Mouse (Mus musculus) spleen, adult 12 weeks (tissue): ENCODE measurements around the gene Olfr521.
"Not testable (repeated sequence)": the region's sequence is repeated elsewhere in the genome, so short reads cannot be mapped to it uniquely, and the experiment has no call there.

Experiments
- DNase-seq: peaks from one replicate; pipeline ENCODE4 v3.0.0; 2022; ENCODE audit warnings: low spot score

The Olfr521 gene

DNA sequence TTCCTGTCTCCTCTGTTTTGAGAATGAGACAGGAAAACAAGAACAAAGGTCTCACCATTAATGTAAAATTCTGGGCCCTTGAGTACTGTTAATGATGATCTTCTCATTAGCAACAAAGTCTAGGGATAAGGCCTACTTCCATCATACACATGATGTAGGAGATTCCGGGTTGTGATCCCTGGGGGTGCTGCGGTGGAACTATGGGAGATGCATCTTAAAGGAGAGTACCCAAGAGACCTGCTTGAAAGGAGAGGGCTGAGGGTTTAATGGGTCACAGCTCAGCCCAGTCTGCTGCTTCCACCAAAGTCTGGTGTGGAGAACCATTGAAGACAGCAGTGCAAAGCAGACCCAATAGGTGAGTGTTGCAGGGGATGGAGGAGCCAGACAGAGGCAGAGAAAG, at the start of gene Olfr521:
Gene Olfr521, plus strand, starts transcription at position 301 of the 400 bp plus-strand sequence.
- no peak for DNase-seq

DNA sequence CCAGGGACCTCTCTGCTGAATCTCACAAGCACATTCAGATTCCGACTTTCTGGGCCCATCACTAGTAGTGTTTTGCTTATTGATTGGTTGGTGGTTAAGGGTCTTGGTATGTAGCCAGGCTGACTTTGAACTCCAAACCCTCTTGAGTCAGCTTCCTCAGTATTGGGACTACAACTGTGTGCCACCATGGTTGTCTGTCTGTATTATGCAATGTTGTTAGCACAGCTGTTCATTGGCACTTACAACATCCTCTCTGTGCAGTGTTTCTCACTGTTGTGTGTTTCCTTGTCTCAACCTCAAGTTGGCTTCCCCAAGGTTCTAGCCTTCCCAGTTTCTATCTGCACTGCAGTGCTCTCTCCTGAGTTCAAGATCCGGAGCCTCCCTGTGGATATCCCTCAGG, 46.8 kb upstream of the Olfr521 start:
- DNase-seq, result no peak

GRCm38 (mm10) chr7:99729973-99730372, 33.3 kb upstream of the Olfr521 start, which contains the start of gene Olfr520:
Gene Olfr520 (plus strand): TSS chr7:99730273.
- no peak for DNase-seq

- no peak for DNase-seq
These were observed 28.7 kb upstream of the Olfr521 start for GRCm38 (mm10) chr7:99734612-99735011.

DNA sequence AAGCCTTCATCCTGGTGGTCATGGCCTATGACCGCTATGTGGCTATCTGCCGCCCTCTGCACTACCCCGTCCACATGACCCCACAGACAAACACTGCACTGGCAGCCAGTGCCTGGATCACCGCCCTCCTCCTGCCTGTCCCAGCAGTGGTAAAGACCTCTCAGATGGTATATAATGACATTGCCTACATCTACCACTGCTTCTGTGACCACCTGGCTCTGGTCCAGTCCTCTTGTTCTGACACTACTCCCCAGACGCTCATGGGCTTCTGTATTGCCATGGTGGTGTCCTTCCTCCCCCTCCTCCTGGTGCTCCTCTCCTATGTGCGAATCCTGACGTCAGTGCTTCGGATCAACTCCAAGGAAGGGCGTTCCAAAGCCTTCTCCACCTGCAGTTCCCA, 27.8 kb upstream of the Olfr521 start:
- not testable (repeated sequence) for DNase-seq

GRCm38 (mm10) chr7:99739276-99739675, 24.0 kb upstream of the Olfr521 start:
- no peak for DNase-seq

- no peak for DNase-seq
These were observed 18.1 kb downstream of the Olfr521 start for GRCm38 (mm10) chr7:99781385-99781784.

- no peak for DNase-seq
These were observed 18.6 kb downstream of the Olfr521 start for GRCm38 (mm10) chr7:99781916-99782315.

DNA sequence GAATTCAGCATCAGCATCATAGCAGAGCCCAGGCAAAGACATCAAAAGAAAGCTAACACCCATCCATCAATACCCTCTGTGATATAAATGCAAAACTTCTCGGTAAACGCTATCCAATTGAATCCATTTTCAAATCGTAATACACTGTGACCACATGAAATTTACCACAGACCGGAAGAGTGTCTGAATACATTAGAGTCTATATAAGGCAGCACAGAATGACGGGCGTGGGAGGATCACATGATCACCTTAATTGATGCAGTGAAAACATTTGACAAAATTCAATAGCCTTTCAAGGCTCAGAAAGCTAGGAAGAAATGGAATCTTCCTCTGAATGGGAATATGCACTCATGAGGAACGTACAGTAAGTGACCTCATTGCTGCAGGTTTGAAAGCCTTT, 20.1 kb downstream of the Olfr521 start:
- DNase-seq, result no peak

DNA sequence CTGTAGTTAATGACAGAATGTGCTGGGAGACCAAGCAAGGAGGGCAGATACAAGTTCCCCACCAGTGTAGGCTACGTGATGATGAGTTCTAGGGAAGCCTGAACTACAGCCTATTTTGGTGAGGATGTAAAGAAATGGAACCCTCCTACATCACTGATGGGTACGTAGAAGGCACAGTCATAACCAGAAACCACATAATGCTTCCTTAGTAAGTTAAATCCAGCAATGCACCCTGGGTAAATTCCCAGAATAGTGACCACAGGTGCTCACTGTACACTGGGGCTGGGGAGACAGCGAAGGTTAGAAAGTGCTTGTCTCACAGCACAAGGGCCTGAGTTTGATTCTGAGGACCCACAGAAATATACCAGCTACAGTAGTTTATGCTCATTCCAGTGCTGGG, 22.2 kb downstream of the Olfr521 start:
- DNase-seq, result no peak

GRCm38 (mm10) chr7:99786774-99787173, 23.5 kb downstream of the Olfr521 start:
- no peak for DNase-seq

- DNase-seq, result no peak
These were observed 24.6 kb downstream of the Olfr521 start for GRCm38 (mm10) chr7:99787935-99788334.

DNA sequence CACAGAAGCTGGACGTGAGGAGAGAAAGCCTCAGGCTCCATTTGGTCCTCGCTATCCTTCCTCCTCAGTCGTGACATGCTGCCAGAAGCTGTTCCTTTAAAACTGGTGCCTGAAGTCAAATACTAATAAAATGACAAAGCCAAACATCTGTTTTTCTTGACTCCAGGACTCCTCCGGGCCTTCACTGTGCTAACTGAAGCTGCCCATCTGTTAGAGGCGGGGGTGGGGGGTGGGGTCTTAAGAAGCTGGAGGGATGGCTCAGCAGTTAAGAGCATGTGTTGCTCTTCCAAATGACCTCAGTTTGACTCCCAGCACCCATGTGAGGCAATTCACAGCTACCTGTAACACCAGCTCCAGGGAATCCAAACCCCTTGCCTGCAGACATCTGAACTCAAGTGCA, 25.3 kb downstream of the Olfr521 start:
- no peak for DNase-seq

DNA sequence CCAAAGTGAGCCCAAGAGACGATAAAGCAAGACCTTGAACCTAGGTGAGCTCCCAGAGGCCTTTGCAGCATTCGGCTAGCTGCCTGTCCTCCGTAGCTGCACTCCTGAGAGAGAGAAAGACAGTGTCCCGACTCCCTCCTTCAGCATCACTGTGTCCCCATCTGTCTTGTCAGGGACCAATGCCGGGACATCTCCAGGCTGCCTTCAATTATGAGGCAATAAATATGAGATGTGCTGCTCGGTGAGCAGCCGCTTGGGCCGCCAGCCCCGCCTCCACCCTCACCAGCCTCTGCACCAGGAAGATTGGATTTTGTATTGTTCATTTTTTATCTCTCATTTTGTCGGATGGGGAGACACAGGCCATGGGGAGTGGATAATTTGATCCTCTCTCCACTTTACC, 27.5 kb downstream of the Olfr521 start:
- DNase-seq, result no peak

- no peak for DNase-seq
These were observed 30.8 kb downstream of the Olfr521 start for GRCm38 (mm10) chr7:99794096-99794495.

DNA sequence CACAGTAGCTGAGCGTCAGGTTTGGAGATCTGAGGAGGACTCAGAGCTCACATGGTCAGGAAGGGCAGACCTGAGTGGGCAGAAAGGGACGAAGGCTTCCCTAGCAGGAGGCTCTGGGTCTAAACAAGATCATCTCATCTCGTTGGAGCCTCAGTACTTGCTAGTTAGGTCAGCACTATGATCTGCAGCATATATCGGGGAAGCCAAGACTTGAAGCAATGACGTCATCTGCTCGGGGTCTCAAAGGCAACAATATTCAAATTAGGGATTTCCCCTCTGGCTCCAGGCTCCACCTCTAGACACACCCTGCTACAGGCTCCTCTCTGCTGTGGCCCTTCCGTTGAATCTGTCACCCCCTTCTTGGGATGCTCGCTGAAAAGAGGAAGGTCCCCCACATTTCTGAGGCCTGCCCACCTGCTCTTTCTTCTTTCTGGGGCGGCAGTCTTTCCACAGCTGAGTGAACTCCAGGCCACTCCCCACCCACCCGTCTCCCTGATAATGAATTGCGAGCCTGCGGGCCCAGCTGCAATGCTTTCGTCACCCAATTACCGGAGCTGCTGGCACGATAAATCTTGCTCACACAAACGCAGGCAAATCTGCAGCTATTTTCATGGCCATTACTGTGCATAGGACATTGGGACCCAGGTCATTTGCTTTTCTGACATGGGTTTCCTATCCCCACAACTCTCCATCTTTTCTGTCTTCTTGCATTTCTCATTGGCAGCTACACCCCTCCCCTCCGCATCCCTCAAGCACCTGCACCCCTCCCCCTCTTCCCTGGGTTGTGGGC, 32.1 kb downstream of the Olfr521 start:
- DNase-seq, result no peak

- DNase-seq, result no peak
These were observed 33.2 kb downstream of the Olfr521 start for GRCm38 (mm10) chr7:99796471-99796870.

- DNase-seq, result no peak
These were observed 34.0 kb downstream of the Olfr521 start for GRCm38 (mm10) chr7:99797261-99797660.

DNA sequence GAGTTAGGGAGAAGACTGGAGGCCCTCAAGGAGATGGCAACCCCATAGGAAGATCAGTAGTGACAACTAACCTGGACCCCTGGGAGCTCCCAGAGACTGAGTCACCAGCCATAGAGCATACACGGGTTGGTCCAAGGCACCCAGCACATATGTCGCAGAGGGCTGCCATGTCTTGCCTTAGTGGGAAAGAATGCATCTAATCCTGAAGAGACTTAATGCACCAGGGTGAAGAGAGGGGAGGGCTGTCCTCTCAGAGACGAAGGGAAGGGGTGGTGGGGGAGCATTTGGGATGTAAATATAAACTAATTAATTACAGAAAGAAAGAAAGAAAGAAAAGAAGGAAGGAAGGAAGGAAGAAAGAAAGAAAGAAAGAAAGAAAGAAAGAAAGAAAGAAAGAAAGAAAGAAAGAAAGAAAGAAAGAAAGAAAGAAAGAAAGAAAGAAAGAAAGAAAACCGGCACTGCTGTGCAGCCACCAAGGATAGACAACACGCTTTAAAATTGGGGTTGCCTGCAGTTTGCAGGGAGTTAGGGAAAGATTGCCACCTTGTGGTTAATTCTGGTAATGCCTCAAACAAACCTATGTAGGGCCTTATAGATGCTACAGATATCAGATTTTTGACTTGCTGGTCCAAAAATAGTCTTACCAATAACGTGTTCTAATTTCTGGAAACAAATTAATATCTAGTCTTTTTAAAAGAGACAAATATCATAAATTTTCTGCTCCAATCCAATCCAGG, 34.8 kb downstream of the Olfr521 start:
- peak; percentile 25 for DNase-seq

- peak; percentile 17 for DNase-seq
These were observed 35.8 kb downstream of the Olfr521 start for GRCm38 (mm10) chr7:99799118-99799517.

DNA sequence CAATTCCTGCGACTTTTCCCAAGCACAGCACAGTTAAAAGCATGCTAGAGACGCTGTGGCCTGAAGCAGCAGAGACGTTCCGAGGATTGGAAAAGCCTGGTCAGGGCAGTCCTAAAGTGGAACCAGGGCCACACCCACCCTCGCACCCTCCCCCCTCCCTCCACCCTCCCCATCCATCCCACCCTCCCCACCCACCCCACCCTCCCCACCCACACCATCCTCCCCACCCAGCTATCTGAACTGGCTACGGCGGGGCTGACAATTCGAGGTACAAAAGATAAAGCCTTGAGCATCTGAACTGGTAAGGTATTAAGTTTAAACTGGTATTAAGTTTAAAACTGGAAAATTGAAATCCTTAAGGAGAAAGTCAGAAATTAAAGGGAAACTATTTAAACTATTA, 40.2 kb downstream of the Olfr521 start:
- DNase-seq, result no peak

- not testable (repeated sequence) for DNase-seq
These were observed 40.7 kb downstream of the Olfr521 start for GRCm38 (mm10) chr7:99804033-99804432.

- DNase-seq, result no peak
These were observed 42.0 kb downstream of the Olfr521 start for GRCm38 (mm10) chr7:99805340-99805739.
